Mouse (Mus musculus) ES-Bruce4 (cell line): ENCODE results near the gene Farsb.

Experiments
- CTCF ChIP-seq: IDR thresholded peaks from one replicate; pipeline ENCODE4 v1.8.1; 2011; ENCODE audit warnings: low read depth, low read length
- EP300 ChIP-seq: IDR thresholded peaks from 2 replicates; pipeline ENCODE4 v1.6.1; 2011; ENCODE audit warnings: low read depth, low read length; ENCODE audit not compliant: insufficient read depth
- POLR2A ChIP-seq: IDR thresholded peaks from one replicate; pipeline ENCODE4 v1.8.1; 2011; ENCODE audit warnings: low read length; ENCODE audit not compliant: insufficient read depth

DNA sequence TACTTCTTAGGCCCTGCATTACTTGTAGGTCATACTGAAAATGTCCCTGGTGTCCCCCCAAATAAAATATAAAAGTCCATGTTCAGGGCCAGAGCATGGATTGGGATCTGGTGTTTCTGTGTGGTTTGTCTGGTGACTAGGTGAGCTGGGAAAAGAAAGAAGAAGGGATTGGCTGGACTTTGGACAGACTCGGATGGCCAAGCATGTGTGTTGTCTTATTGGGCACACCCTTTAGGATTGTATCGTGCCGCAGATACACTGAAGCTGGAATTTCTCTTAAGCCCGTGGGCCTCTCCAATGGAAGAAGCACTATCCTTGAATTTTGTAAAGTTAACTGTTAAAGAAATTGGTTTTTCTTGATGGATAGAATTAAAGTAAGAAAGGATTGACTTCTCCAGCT, 87.3 kb downstream of the Farsb start:
- no peak for TF ChIP-seq POLR2A
- TF ChIP-seq CTCF: no peak
- TF ChIP-seq EP300: no peak
